Mouse (Mus musculus): ENCODE results near the gene Arhgef10l. TPM values are rescaled to one million over a fixed set of nuclear protein-coding genes. Genes with fewer than 3 reads are reported as not detected.

The Arhgef10l gene
- total RNA-seq, 2 experiments from 2014 or later = 62.5 TPM

DNA sequence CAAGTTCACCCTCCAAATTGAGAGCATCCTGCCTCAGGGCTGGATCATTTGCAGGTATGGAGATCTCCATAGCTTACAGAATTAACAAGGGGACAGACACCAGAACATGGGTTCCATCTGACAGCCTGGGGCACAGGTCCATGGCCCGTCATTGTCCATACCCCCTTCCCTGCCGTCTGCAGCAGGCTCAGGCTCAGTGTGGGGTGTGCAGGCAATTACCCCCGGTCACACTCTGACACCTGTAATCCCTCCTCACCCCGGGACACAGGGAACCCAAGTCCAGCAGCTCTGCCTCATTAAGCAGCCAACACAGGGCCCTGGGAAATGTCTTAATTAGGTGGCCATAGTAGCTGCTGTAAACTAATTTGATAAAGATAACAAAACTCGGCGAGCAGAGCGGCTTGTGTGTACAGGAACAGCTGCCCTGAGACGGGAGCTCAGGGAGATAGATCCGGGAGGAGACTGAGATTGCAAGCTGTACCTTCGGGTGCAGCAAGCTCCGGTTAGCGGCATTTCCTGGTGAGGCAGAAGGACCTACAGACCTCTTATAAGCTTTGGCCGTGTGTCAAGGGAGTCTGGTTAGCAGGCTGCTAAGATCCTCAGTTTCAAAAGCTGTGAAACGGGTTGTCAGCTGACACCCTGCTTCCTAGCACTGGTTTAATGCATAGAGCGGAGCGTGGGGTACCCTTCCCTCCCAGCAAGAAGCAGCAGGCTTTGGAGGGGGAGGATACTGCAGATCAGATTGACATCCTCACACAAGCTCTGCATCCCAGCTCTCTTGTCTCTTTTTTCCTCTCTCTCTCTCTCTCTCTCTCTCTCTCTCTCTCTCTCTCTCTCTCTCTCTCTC is 161.5 kb downstream of the Arhgef10l start:
- intact Hi-C loops (cut with DNase I) = no loop called here
- DNase-seq = no peak

DNA sequence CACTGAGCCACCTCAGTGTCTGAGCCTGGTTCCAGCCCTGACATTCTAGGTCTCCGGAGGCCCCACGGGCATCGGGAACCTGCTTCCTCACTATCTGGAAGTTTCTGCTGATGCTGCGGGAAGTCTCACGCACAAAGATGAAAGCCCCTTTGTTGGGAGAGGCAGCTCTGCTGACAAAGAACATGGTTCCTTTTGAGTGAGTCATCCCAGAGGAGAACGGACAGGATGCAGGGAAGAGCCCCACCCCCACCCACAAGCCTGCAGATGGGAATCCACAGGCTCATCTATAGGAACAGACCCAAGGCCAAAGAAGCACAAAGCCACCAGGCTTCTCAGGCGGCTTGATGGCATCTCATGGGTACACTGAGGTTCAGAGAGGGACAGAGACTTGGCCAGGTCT is 165.0 kb downstream of the Arhgef10l start:
- no peak for DNase-seq
- intact Hi-C loops (cut with DNase I) = no loop called here

GRCm38 (mm10) chr4:140499571-140499970 is 166.2 kb downstream of the Arhgef10l start:
- no peak for DNase-seq
- intact Hi-C loops (cut with DNase I) = no loop called here

DNA sequence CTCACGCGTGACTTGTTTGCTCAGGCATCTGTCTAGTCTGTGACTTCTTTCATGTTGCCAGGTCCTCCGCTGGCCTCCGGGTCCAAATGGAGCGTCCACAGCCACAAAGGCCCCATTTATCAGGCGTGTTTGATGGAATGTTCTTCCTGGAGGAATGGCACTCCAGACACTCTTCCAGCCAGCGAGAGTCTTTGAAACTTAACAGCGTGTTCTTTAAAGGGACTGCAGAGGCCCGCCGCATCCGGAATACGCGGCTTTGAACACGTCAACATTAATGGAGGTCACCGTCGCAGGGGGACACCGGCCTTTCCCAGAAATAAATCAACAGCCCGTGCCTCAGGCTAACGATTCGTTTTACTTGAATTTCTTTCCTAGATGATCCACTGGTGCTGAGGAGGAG is 168.6 kb downstream of the Arhgef10l start:
- intact Hi-C loops (cut with DNase I) = no loop called here
- no peak for DNase-seq

GRCm38 (mm10) chr4:140491555-140491954 is 174.3 kb downstream of the Arhgef10l start:
- no peak for DNase-seq
- intact Hi-C loops (cut with DNase I) = no loop called here

DNA sequence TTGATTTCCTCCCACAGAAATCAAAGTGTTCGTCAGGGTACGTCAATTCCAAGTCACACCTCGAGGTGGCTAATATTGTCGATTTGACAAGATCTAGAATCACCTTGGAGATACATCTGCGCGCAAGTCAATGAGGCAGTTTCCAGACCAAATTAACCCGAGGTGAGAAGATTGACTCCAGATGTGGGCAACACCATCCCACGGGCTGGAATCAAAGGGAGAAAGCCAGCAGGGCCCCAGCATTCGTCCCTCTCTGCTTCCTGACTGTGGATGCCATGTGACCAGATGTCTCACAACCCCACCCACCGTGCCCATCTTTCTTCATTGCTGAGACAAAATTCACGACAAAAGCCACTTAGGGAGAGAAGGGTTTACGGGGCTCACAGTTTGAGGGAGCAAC is 180.4 kb downstream of the Arhgef10l start:
- DNase-seq = no peak

GRCm38 (mm10) chr4:140483134-140483533 is 182.7 kb downstream of the Arhgef10l start:
- no peak for DNase-seq

More for the DNA sequence above, 180.4 kb downstream of the Arhgef10l start:
- intact Hi-C loops (cut with DNase I) = no loop called here

GRCm38 (mm10) chr4:140480369-140481067 is 185.3 kb downstream of the Arhgef10l start:
- intact Hi-C loops (cut with DNase I) = no loop called here
- DNase-seq = no peak

More at GRCm38 (mm10) chr4:140483134-140483533, 182.7 kb downstream of the Arhgef10l start:
- intact Hi-C loops (cut with DNase I) = no loop called here

- intact Hi-C loops (cut with DNase I) = no loop called here
- no peak for DNase-seq
Measured at GRCm38 (mm10) chr4:140475194-140475593, 190.6 kb downstream of the Arhgef10l start.

DNA sequence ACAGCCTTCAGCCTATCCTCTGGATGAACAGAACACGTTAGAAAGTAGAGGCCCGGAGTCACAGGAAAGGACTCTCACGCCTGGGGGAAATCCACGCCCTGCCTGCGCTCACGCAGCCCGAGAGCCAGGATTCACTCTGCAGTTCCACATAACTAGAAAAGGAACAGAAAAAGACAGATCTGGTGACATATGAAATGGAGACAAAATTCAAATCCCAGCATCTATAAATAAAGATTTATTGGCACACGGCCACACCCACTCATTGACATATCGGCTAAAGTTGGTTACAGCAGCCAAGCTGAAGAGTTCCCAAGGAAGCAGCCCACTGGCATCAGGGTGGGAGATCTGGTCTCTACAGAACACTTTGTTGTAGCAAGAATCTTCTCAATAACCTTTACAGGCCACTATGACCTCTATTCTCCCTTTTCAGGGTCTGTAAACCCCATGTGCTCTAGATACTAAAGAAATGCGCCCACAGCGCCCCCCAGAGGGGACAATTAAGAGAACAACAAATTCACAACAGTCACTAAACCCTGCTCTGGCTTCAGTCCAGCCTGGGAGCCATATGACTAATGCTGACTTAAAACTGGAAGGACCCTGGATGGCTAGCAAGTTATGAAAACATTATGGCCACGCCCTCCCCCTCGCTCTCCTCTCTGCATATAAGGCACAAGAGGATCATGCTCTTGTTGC is 195.9 kb downstream of the Arhgef10l start:
- intact Hi-C loops (cut with DNase I) = no loop called here
- DNase-seq = peak in 1 of 2 experiments; percentile 6

DNA sequence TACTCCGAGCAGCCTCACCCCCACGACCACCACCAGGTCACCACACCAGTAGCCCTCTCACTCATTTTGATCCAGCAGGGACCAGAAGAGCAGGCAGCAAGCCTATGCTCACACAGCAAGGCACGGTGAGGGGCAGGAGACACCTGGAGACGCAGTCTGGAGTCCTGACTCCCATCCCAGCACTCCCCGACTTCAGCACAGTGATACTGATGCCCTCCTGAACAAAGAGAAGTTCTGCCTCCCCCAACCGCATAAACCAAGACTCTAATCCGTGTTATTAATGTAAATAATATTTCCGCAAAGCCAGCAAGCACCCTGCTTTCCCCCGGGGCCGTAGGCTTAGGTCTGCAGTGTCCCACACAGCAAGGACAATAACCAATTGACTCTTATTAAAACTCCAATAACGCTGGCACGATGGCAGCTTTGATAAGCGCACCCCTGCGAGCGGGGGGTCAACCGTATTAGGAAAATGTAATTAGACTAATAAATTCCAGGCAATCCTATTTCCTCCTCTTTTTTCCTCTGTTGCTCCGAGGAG is 198.5 kb downstream of the Arhgef10l start:
- intact Hi-C loops (cut with DNase I) = no loop called here
- no peak for DNase-seq

Small RNAs within 50 kb of the gene (microRNA-seq; reads per million reads assigned to microRNA genes)
- 0 reads per million in 2 experiments for gene Gm23045

Other genes with a start within 250 kb of the Arhgef10l start
- 10 to 100 TPM; 19.6 to 27.0 TPM for gene Rcc2, start 34.5 kb upstream of the Arhgef10l start, total RNA-seq (2021)
- not detected for gene Padi6, start 76.6 kb upstream of the Arhgef10l start, total RNA-seq (2021)
- under 1 TPM; 0.74 to 0.78 TPM for gene Padi4, start 108.2 kb upstream of the Arhgef10l start, total RNA-seq (2021)
- gene Padi3, start 144.6 kb upstream of the Arhgef10l start, total RNA-seq (2021) = under 1 TPM; 0.07 to 0.17 TPM
- not detected for gene Padi1, start 179.8 kb upstream of the Arhgef10l start, total RNA-seq (2021)
- gene Padi2, start 240.3 kb upstream of the Arhgef10l start, total RNA-seq (2021) = 1 to 10 TPM in 1 of 2 experiments, under 1 TPM in 1; 0.41 to 1.1 TPM

All from heart, postnatal 14 days (tissue).